Mouse (Mus musculus): ENCODE results near the gene Ntan1. TPM values are rescaled to one million over a fixed set of nuclear protein-coding genes. Genes with fewer than 3 reads are reported as not detected.
"Not testable (repeated sequence)": the region's sequence is repeated elsewhere in the genome, so short reads cannot be mapped to it uniquely, and the experiment has no call there.

The Ntan1 gene
- total RNA-seq (2021) = 10 to 100 TPM; 49.7 to 50.1 TPM
- long read RNA-seq, experiment 1, transcript Ntan1-201 (10 exons, 1,175 nt) = major isoform, 24 of 87 reads
- long read RNA-seq, experiment 1, transcript Ntan1-205 (9 exons, 1,014 nt) = minor isoform, 17 of 87 reads
- long read RNA-seq, experiment 1, partial matches to known transcripts = 3 of 87 reads
- long read RNA-seq, experiment 1, other reads (novel, unspliced or antisense) = 39 of 87 reads
- long read RNA-seq, experiment 2, transcript Ntan1-205 (9 exons, 1,014 nt) = major isoform, 21 of 59 reads
- long read RNA-seq, experiment 2, transcript Ntan1-201 (10 exons, 1,175 nt) = minor isoform, 14 of 59 reads
- long read RNA-seq, experiment 2, partial matches to known transcripts = 0 of 59 reads
- long read RNA-seq, experiment 2, other reads (novel, unspliced or antisense) = 19 of 59 reads

- DNase-seq = peak; percentile 98 to 99
- intact Hi-C loops (cut with DNase I) = loop anchor here (5.0 kb wide), 2 partner anchors 36 to 344 kb away; partner anchors contain the start of genes Marf1, Nde1 and Rrn3
These were observed at the start of gene Ntan1 for GRCm38 (mm10) chr16:13818560-13819393. Ntan1 (plus strand) TSS chr16:13818845.

GRCm38 (mm10) chr16:13771603-13772002, 47.0 kb upstream of the Ntan1 start:
- intact Hi-C loops (cut with DNase I); DNase-seq: not testable (repeated sequence)

DNA sequence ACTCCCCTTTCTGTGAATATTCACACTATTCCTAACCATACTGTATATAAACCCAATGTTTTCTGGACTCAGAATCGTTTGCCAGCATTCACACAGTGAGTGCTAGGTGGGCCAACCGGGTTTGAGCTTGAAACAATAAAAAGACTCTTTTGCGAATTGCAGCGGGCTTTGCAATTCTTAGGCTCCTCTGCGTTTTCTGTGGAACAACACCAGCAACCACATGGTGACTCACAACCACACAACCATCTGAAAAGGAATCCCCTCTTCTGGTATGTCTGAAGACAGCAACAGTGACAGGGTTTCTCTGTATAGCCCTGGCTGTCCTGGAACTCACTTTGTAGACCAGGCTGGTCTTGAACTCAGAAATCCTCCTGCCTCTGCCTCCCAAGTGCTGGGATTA, 46.6 kb upstream of the Ntan1 start:
- intact Hi-C loops (cut with DNase I); DNase-seq: not testable (repeated sequence)

GRCm38 (mm10) chr16:13774011-13774410, 44.6 kb upstream of the Ntan1 start:
- intact Hi-C loops (cut with DNase I); DNase-seq: not testable (repeated sequence)

- DNase-seq; intact Hi-C loops (cut with DNase I): not testable (repeated sequence)
These were observed 44.0 kb upstream of the Ntan1 start for GRCm38 (mm10) chr16:13774651-13775050.

DNA sequence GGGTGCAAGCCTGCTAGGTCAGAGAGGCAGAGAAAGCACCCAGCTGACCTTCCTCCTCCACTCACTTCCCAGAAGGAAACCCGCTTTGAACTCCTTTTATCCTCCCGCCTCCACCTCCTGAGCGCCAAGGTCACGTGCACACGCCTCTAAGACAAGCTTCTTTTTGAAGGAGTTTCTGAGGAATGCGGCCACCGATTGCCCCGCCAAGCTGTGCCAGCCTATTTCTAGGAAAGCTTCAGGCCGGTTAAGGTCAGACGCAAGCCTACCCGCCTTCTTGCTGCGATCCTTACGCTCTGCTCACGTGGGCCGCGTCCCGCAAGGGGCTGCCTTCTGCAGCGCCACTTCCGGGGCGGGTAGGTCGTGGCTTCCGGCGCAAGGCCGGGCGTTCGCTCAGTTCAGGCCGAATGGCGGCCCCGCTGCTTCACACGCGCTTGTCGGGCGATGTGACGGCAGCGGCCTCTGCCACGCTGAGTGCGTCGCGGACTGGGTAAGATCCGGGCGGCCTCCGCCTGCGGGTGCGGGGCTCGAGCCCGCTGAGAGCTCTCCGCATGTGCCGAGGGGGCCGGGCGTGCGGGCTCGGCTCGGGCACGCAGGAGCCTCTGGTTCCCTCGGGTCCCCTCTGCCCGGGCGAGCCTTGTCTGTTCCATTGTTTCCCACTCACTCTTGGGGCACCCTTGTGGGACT, 38.1 kb upstream of the Ntan1 start, which contains the start of gene Rrn3:
Gene Rrn3 (plus strand): TSS at position 356 of the 684 bp plus-strand sequence.
- DNase-seq = peak; percentile 90 to 93
- intact Hi-C loops (cut with DNase I) = loop anchor here (5.0 kb wide), 1 partner anchor 37 kb away; the partner anchor contains the start of gene Ntan1

DNA sequence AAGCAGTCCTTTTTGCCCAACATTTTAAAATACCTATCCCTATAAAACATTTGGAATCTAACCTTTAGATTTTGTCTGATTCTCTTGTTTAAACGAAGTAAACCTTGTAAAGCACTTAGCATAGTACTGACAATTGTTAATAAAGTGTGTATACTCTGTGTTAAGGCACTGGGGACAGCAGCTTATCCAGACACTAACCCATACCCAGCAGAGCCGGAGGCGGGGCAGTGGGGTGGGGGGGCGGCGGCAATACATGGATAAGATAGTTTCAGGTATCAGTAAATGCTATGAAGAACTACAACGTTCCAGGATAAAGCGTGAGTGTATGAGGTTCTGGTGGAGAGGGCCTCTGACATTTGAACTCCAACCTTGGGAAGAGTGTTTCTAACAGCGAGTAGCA, 37.4 kb upstream of the Ntan1 start:
- intact Hi-C loops (cut with DNase I) = loop anchor here (5.0 kb wide), 1 partner anchor 36 kb away; the partner anchor contains the start of gene Ntan1

GRCm38 (mm10) chr16:13785932-13786331, 32.7 kb upstream of the Ntan1 start:
- DNase-seq = no peak
- intact Hi-C loops (cut with DNase I) = no loop called here

More for the DNA sequence above, 37.4 kb upstream of the Ntan1 start:
- DNase-seq = no peak

GRCm38 (mm10) chr16:13793441-13793840, 25.2 kb upstream of the Ntan1 start:
- intact Hi-C loops (cut with DNase I); DNase-seq: not testable (repeated sequence)

- DNase-seq = no peak
- intact Hi-C loops (cut with DNase I) = no loop called here
These were observed 21.9 kb upstream of the Ntan1 start for GRCm38 (mm10) chr16:13796746-13797175.

DNA sequence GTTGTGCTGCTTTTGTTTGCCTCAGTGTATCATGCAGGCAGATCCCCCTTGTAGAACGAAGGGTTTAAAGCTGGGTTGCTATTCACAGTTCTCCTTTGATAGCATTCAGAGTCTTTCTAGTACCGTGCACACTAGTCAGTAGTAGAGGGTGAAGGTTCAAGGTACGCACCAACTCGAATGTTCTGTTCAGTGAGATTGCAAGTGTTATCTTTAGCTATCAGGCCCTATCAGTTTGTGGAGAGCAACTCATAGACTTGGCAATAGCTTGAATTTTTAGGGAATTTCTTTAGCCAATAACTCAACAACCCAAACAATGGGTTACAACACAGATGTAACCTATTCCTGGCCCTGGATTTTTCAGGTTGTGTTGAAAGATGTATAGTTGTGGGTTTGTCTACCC, 17.4 kb upstream of the Ntan1 start:
- no peak for DNase-seq
- intact Hi-C loops (cut with DNase I) = no loop called here

- intact Hi-C loops (cut with DNase I) = no loop called here
- DNase-seq = no peak
These were observed 14.0 kb upstream of the Ntan1 start for GRCm38 (mm10) chr16:13804666-13805065.

DNA sequence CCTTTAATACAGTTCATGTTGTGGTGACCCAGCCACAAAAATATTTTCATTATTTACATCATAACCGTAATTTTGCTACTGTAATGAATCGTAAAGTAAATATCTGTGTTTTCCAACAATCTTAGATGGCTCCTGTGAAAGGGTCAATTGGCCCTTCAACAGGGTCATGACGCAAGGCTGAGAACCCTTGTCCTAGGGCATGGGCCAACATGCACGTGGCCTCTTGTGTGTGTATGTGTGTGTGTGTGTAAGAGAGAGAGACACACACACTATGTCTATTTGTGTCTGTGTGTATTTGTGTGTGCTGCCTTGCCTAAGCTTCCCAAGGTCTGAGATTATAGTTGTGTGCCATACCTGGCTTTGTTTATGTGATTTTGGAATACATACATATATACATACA, 11.0 kb upstream of the Ntan1 start:
- DNase-seq = no peak
- intact Hi-C loops (cut with DNase I) = no loop called here

- no peak for DNase-seq
- intact Hi-C loops (cut with DNase I) = no loop called here
These were observed 10.2 kb upstream of the Ntan1 start for GRCm38 (mm10) chr16:13808410-13808809.

DNA sequence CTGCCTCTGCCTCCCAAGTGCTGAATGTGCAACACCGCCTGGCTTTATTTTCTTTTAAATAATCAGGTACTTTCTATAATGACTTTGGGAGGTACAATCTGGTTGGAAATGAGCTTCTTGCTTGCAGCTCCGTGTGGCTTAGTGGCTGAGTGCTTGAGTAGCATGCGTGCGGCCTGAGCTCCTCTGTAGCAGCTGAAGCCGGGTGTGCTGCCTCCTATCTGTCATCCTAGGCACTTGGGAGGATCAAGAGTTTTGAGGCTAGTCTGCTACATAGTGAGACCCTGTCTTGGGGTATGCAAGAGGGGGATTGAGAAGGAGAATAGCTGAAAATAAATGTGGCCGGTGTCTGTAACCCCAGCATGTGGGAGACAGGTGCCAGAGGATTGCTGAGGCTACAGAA, 6.5 kb upstream of the Ntan1 start:
- intact Hi-C loops (cut with DNase I) = no loop called here
- no peak for DNase-seq

DNA sequence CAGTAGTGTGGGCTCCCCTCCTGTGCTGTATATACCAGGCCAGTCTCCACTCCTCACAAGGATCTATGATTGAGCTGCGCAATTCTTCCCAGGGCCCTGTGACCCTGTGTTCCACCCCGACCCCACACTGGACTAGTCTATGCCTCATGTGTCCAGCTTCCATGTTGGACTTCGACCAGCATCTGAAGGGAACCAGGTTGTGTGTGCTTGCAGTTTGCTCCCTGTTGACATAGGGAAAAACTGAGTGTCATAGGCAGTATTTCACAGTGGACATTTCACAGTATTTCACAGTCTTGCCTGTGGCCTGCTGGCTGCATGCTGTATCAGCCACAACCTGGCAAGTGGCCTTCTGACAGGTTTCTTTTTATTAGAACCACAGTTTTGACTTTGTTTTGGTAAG, 5.4 kb upstream of the Ntan1 start:
- intact Hi-C loops (cut with DNase I) = no loop called here
- no peak for DNase-seq

DNA sequence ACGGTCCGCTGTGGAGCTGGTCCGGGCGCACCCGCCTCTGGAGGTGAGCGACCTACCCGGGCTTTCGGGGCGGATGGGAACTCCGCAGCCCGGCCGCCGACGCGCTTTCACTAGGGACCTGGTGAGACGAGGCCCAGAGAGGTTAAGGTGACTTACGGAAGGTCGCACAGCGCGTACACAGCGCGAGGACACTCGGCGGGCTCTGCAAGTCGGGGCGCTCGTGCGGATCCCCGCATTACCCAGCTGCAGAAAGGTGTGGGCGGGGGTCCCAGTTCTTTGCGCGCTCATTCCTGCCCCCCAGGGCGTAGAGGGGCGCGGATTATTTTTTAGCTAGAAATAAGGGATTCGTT, 724 bp downstream of the Ntan1 start:
- intact Hi-C loops (cut with DNase I) = loop anchor here (5.0 kb wide), 2 partner anchors 37 to 343 kb away; partner anchors contain the start of genes Marf1, Nde1 and Rrn3
- DNase-seq = no peak

- intact Hi-C loops (cut with DNase I) = loop anchor here (5.0 kb wide), 2 partner anchors 38 to 342 kb away; partner anchors contain the start of genes Marf1, Nde1 and Rrn3
- peak in 1 of 2 experiments; percentile 12 for DNase-seq
These were observed 1.3 kb downstream of the Ntan1 start for GRCm38 (mm10) chr16:13819806-13820500.

GRCm38 (mm10) chr16:13820771-13821170, 2.1 kb downstream of the Ntan1 start:
- no peak for DNase-seq
- intact Hi-C loops (cut with DNase I) = no loop called here

Data from heart, postnatal 14 days (tissue).